Mouse (Mus musculus) hindbrain, embryonic 11.5 days (tissue): ENCODE results near the gene Apbb1ip. TPM values are rescaled to one million over a fixed set of nuclear protein-coding genes. Genes with fewer than 3 reads are reported as not detected.
A peak's percentile ranks its signal among the peaks of the same experiment; 100 is the strongest.

Experiments used
- ATAC-seq: fragments of 200-750 bp; cut with Nextera tagmentation; 2 replicates; pipeline ENCODE4 v1.8.0; 2017; ENCODE audit warnings: mild to moderate bottlenecking, moderate TSS enrichment, moderate library complexity; ENCODE audit not compliant: low FRiP score
- DNase-seq: peaks from one replicate; pipeline ENCODE4 v3.0.0-alpha.2; 2015; ENCODE audit warnings: low spot score
- H3K27ac ChIP-seq: fragments of 300-500 bp; sonication (generic); 2 replicates; pipeline ENCODE4 v1.5.1; 2014; ENCODE audit warnings: mild to moderate bottlenecking, low read depth, low read length
- H3K27me3 ChIP-seq: fragments of 300-500 bp; sonication (generic); 2 replicates; pipeline ENCODE4 v1.6.1; 2014; ENCODE audit warnings: mild to moderate bottlenecking, low read length, moderate library complexity, mixed read lengths; ENCODE audit not compliant: control insufficient read depth, insufficient read depth
- H3K36me3 ChIP-seq: fragments of 300-500 bp; sonication (generic); 2 replicates; pipeline ENCODE4 v1.6.1; 2014; ENCODE audit warnings: mild to moderate bottlenecking, low read length, moderate library complexity, mixed read lengths; ENCODE audit not compliant: control insufficient read depth, insufficient read depth
- H3K4me1 ChIP-seq: fragments of 300-500 bp; sonication (generic); replicated peaks from 2 replicates; pipeline ENCODE4 v1.6.1; 2014; ENCODE audit warnings: low read length, mixed read lengths; ENCODE audit not compliant: control insufficient read depth, insufficient read depth
- H3K4me2 ChIP-seq: fragments of 300-500 bp; sonication (generic); replicated peaks from 2 replicates; pipeline ENCODE4 v1.6.1; 2014; ENCODE audit warnings: mild to moderate bottlenecking, low read depth, low read length
- H3K4me3 ChIP-seq: fragments of 300-500 bp; sonication (generic); 2 replicates; pipeline ENCODE4 v1.5.1; 2014; ENCODE audit warnings: low read depth, low read length
- H3K9ac ChIP-seq: fragments of 300-500 bp; sonication (generic); 2 replicates; pipeline ENCODE4 v1.6.1; 2014; ENCODE audit warnings: low read depth, low read length
- H3K9me3 ChIP-seq: fragments of 300-500 bp; sonication (generic); 2 replicates; pipeline ENCODE4 v1.6.1; 2016; ENCODE audit warnings: low read length; ENCODE audit not compliant: control insufficient read depth
- WGBS: fragments of 180-500 bp; shearing (Covaris S2); extraction: QIAGEN DNeasy Blood & Tissue Kit; methylation state at CpG from one replicate; pipeline ENCODE4 v1.1.7; 2014; 5-methylcytosine and 5-hydroxymethylcytosine counted together
- polyA plus RNA-seq: library from polyadenylated mRNA; unstranded; fragments of >200 nt; fragmentation: Nextera tagmentation; extraction: Ambion mirVana; gene quantifications from 2 replicates; pipeline ENCODE4 v1.2.1, GENCODE M21; 2014

Apbb1ip gene
- 0.81 and 1.2 TPM in 2 replicates for polyA plus RNA-seq

GRCm38 (mm10) chr2:22773549-22774180 is at the start of gene Apbb1ip:
TSS of gene Apbb1ip (plus strand) at chr2:22774094.
- peak within 1 kb of the TSS; percentile 35 for H3K4me3 ChIP-seq
- no peak within 1 kb of the TSS for H3K27ac ChIP-seq
- peak within 1 kb of the TSS; percentile 49 for H3K9ac ChIP-seq
- no peaks in the 10 kb centered on the region for H3K4me1 ChIP-seq
- H3K36me3 ChIP-seq: no peaks in the 10 kb centered on the region
- no peaks in the 10 kb centered on the region; the same call in 1 of the 2 replicates for H3K27me3 ChIP-seq
- DNase-seq (no peak), ATAC-seq (0 out of 2 replicates have a peak, but pooled peaks have one; percentile 38)
- WGBS: 23% methylated on average over 9 of the region's 9 CpGs
- H3K9me3 ChIP-seq: no peaks in the 10 kb centered on the region
- peak within 1 kb of the TSS; percentile 78 for H3K4me2 ChIP-seq

DNA sequence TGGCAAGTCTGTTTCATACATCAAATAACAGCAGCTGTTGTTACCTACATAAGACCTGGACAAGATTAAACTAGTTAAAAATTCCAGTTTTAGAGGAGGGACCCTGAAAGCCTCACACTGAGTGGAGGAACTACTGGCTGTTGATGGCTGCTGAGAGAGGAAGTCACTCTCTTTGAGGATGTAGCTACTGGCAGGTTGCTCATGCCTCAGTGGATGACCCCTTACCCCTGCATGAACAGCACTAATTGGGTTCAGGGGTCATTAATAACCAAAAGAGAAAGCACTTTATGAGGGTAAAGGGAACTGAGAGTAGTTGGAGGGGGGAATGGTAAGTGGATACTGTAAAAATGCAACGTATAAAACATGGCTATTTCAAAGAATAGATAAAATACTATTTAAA is 46.8 kb upstream of the Apbb1ip start:
- H3K9ac ChIP-seq: no peak overlapping the region
- H3K9me3 ChIP-seq: no peaks in the 10 kb centered on the region
- no peaks in the 10 kb centered on the region for H3K36me3 ChIP-seq
- no peaks in the 10 kb centered on the region for H3K27me3 ChIP-seq
- no peak for DNase-seq
- WGBS: 85% methylated on average over 1 of the region's 1 CpGs
- no peak overlapping the region for H3K4me2 ChIP-seq
- no peak overlapping the region for H3K27ac ChIP-seq
- no peak overlapping the region for H3K4me3 ChIP-seq
- H3K4me1 ChIP-seq: no peaks in the 10 kb centered on the region
- no peak for ATAC-seq

- no peaks in the 10 kb centered on the region for H3K36me3 ChIP-seq
- no peaks in the 10 kb centered on the region for H3K9me3 ChIP-seq
- H3K9ac ChIP-seq: no peak overlapping the region
- H3K4me1 ChIP-seq: no peaks in the 10 kb centered on the region
- no peak overlapping the region for H3K4me3 ChIP-seq
- 71% methylated on average over 2 of the region's 2 CpGs for WGBS
- H3K4me2 ChIP-seq: no peak overlapping the region
- DNase-seq (no peak), ATAC-seq (no peak)
- no peak overlapping the region for H3K27ac ChIP-seq
- no peaks in the 10 kb centered on the region for H3K27me3 ChIP-seq
Measured at GRCm38 (mm10) chr2:22736134-22736533, 37.8 kb upstream of the Apbb1ip start.

DNA sequence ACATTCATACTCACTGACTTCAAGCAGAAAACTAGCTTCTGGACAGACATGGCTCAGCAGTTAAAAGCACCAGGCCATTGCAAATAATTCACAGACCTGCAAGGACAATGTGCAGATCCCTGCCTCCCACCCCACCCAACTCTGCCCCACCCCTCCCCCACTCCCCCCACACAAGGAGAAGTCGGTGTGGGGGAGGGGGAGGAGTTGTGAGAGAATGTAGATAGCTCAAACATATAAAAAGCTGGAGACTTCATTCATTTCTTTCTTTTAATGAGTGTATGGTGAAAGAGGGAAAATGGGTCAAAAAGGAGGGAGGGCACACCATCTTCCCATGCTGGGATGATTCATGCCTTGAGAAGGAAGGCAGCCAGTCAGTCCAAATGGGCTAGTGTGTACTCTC is 34.5 kb upstream of the Apbb1ip start:
- Histone ChIP-seq H3K4me3 (no peak overlapping the region), H3K4me1 (no peaks in the 10 kb centered on the region), H3K4me2 (no peak overlapping the region), H3K27me3 (no peaks in the 10 kb centered on the region), H3K9ac (no peak overlapping the region), H3K9me3 (no peaks in the 10 kb centered on the region), H3K36me3 (no peaks in the 10 kb centered on the region), H3K27ac (no peak overlapping the region)
- WGBS: 92% methylated on average over 1 of the region's 1 CpGs
- ATAC-seq (no peak), DNase-seq (peak; percentile 37)

- Histone ChIP-seq H3K4me3 (no peak overlapping the region), H3K4me2 (no peak overlapping the region), H3K9ac (no peak overlapping the region), H3K9me3 (no peaks in the 10 kb centered on the region), H3K4me1 (no peaks in the 10 kb centered on the region), H3K27me3 (no peaks in the 10 kb centered on the region; the same call in 1 of the 2 replicates), H3K36me3 (no peaks in the 10 kb centered on the region), H3K27ac (no peak overlapping the region)
- no peak for DNase-seq
- no peak for ATAC-seq
- 74% methylated on average over 1 of the region's 1 CpGs for WGBS
Measured at GRCm38 (mm10) chr2:22740441-22740840, 33.5 kb upstream of the Apbb1ip start.

DNA sequence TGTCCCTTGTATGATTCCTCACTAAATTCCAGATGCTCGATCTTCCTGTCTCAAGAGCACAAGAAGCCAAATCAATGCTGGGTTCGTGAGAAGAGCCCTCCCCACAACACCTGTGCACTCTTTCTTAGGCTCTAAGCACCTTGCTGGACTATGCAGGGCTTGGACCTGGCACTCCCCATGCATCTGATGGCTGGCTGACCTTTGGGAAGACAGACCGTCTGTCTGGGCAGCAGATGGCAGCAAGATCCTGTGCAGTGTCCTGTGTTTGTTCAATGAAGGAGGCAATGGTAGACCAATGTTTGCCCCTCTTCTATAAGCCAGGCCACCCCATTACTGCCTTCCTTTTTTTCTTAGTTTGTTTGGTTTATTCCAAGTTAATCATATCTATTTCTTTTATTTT is 32.7 kb upstream of the Apbb1ip start:
- Histone ChIP-seq H3K9ac (no peak overlapping the region), H3K4me2 (no peak overlapping the region), H3K4me1 (no peaks in the 10 kb centered on the region), H3K4me3 (no peak overlapping the region), H3K9me3 (no peaks in the 10 kb centered on the region), H3K27me3 (no peaks in the 10 kb centered on the region; the same call in 1 of the 2 replicates), H3K27ac (no peak overlapping the region), H3K36me3 (no peaks in the 10 kb centered on the region)
- no peak for DNase-seq
- ATAC-seq: no peak
- WGBS: 65% methylated on average over 3 of the region's 3 CpGs

DNA sequence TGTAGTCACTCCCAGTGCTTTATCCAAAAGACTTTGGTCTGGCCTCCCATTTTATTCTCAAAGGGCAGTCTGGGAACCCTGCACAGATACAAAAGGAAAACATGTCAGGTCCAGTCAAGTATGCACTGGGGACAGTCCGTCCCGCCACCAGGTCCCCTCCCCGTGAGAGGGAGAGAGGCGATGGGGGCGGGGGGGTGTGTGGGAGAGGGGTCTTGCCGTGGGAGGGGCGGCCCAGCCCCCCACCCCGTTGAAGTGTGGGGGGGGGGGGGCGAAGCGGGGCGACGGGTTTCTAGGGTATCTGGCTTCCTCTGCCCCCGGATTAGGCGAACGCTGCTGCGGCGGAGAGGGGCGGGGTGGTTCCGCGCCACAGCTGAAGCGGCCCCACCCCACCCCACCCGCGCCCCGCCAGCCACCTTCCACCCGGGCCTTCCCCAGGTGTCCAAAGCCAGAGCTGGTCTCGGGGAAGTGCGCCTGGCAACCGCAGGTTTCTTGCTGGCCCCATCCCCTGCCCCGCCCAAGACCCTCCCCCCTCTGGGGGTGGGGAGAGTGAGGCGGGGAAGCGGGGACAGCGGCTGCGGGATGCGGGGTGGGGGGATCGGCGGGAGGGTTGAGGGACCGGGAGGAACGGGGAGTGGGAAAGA is 29.7 kb upstream of the Apbb1ip start:
- DNase-seq (peak; percentile 66), ATAC-seq (no peak)
- H3K27me3 ChIP-seq: no peaks in the 10 kb centered on the region; the same call in 1 of the 2 replicates
- no peak overlapping the region for H3K4me3 ChIP-seq
- no peaks in the 10 kb centered on the region for H3K4me1 ChIP-seq
- no peaks in the 10 kb centered on the region for H3K9me3 ChIP-seq
- H3K4me2 ChIP-seq: no peak overlapping the region
- 1% methylated on average over 28 of the region's 38 CpGs for WGBS
- H3K27ac ChIP-seq: no peak overlapping the region
- no peaks in the 10 kb centered on the region for H3K36me3 ChIP-seq
- H3K9ac ChIP-seq: no peak overlapping the region; the same call in 1 of the 2 replicates

DNA sequence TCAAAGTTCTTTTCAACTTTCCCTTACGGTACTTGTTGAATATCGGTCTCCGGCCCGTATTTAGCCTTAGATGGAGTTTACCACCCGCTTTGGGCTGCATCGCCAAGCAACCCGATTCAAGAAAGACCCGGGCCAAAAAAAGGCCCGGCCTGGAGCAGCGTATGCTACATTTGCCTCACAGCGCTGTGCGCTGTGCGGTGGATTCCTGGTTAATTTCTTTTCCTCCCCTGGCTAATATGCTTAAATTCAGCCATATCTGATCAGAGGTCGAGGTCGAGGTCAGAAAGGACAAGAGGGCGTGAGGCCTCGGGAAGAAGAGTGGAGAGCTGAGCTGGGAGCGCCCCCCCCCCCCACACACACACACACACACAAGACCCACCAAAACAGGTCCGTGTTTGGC is 29.0 kb upstream of the Apbb1ip start:
- H3K4me1 ChIP-seq: no peaks in the 10 kb centered on the region
- H3K36me3 ChIP-seq: no peaks in the 10 kb centered on the region
- H3K4me3 ChIP-seq: no peak overlapping the region
- no peak overlapping the region for H3K27ac ChIP-seq
- H3K9ac ChIP-seq: no peak overlapping the region
- no peak overlapping the region for H3K4me2 ChIP-seq
- no peaks in the 10 kb centered on the region for H3K9me3 ChIP-seq
- ATAC-seq (no peak), DNase-seq (peak; percentile 66)
- H3K27me3 ChIP-seq: no peaks in the 10 kb centered on the region; the same call in 1 of the 2 replicates
- 1% methylated on average over 19 of the region's 19 CpGs for WGBS

DNA sequence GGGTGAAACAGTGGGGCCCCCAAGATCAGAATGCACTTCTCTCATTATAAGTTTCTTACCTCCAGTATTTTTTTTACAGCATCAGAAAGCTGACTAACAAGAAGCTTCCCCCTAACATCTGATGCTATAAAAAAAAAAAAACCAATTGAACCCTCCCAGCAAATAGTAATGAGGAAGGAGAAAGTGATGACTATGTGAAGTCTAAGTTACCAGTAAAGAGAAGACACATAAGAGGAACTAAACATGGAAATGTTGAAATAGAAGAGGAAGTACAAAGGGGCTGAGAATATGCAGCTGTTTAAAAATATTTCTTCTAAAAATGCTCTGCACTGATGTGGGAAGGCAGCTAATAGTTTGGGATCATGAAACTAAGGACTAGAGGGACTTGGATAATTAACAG is 27.1 kb upstream of the Apbb1ip start:
- no peak for DNase-seq
- Histone ChIP-seq H3K36me3 (no peaks in the 10 kb centered on the region), H3K27me3 (no peaks in the 10 kb centered on the region; the same call in 1 of the 2 replicates), H3K4me2 (no peak overlapping the region), H3K27ac (no peak overlapping the region), H3K4me1 (no peaks in the 10 kb centered on the region), H3K9ac (no peak overlapping the region), H3K9me3 (no peaks in the 10 kb centered on the region), H3K4me3 (no peak overlapping the region)
- no peak for ATAC-seq
